Mouse (Mus musculus) testis, adult 2 months (tissue): ENCODE measurements around the gene Cdh26.

ENCODE experiments used
- CTCF ChIP-seq: fragments of 200-500 bp; IDR thresholded peaks from 2 replicates; pipeline ENCODE4 v1.5.1; 2012; ENCODE audit warnings: low read depth, mild to moderate bottlenecking, inconsistent platforms, low read length, moderate library complexity; ENCODE audit not compliant: control insufficient read depth, insufficient read depth, insufficient replicate concordance
- POLR2A ChIP-seq: fragments of 200-500 bp; IDR thresholded peaks from 2 replicates; pipeline ENCODE4 v1.6.1; 2012; ENCODE audit warnings: low read depth, mild to moderate bottlenecking, inconsistent platforms, low read length, moderate library complexity; ENCODE audit not compliant: control insufficient read depth

GRCm38 (mm10) chr2:178429426-178429825 lies 905 bp upstream of the Cdh26 start:
- TF ChIP-seq CTCF (no peak), POLR2A (no peak)
